Mouse (Mus musculus): ENCODE results near the gene Crispld2.
A peak's percentile ranks its signal among the peaks of the same experiment; 100 is the strongest.

Crispld2 gene

DNA sequence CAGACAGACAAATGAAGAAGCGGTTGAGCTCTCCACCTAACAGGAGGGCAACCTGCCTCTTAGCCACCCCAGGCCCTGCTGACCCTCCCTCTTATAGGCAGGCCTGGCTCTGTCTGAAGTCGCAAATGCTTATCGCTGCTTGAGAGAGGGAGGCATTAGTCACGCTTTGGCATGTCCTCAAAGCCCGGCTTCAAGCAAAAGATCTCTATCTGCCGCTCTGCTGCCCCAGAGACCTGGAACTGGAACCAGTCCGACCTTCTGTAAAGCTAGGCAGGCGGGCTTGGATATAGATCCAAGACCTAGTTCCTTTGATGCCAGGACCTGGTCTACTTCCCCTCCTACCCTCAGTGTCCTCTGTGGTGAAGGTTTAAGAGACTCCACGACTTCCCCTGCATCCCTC is 80.0 kb downstream of the Crispld2 start:
- DNase-seq = peak; percentile 83 to 84

DNA sequence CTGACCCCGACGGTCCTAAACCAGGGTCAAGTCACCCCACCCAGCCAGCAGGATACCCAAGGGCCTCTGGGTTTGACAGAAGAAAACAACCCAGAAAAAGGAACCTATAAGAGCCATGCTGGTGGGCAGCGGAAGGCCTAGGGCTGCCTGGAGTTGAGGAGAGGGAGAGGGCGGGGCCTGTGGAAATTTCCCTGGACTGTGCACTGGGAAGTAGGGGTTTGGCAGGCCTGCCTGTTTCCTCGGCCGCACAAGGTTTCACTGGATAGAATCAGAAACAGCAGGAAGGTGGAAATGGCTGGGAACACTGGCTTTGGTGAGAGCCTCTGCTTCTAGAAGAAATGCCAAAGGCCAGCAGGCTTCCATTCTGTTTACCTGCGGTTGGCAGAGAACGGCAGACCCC is 80.6 kb downstream of the Crispld2 start:
- peak in 1 of 2 experiments; percentile 38 for DNase-seq

DNA sequence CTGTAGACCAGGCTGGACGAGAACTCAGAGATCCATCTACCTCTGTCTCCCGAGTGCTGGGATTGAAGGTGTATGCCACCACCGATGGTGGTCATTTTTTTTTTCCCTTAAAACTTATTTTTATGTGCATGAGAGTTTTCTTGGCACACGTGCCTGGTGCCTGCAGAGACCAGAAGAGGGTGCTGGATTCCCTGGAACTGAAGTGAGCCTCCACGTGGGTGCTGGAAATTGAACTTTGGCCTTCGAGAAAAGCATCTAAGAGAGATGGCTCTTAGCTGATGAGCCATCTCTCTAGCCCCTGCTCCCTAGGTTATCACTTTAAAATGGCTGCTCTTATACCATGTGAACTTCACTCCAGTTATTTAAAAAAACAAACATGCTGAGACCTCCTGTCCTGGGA is 82.3 kb downstream of the Crispld2 start:
- DNase-seq = no peak

GRCm38 (mm10) chr8:120075347-120075746 is 83.1 kb downstream of the Crispld2 start:
- no peak for DNase-seq

DNA sequence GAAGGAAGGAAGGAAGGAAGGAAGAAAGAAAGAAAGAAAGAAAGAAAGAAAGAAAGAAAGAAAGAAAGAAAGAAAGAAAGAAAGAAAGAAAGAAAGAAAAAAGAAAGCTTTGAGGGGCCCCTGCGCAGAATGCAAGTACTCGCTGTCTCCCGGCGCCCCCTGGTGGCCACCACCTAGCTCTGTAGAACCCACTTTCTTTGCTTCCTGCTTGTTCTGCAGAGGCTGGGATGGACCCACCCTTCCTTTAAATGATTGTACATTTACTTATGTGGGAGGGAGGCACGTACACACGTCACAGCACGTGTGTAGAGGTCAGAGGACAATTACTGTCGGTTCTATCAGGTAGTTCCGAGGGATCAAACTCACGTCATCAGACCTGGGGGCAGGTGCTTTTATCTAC is 85.8 kb downstream of the Crispld2 start:
- DNase-seq = peak; percentile 91 to 93

GRCm38 (mm10) chr8:120079361-120079760 is 87.1 kb downstream of the Crispld2 start:
- no peak for DNase-seq

- peak; percentile 48 to 60 for DNase-seq
Observed at GRCm38 (mm10) chr8:120083261-120083660, 91.0 kb downstream of the Crispld2 start.

DNA sequence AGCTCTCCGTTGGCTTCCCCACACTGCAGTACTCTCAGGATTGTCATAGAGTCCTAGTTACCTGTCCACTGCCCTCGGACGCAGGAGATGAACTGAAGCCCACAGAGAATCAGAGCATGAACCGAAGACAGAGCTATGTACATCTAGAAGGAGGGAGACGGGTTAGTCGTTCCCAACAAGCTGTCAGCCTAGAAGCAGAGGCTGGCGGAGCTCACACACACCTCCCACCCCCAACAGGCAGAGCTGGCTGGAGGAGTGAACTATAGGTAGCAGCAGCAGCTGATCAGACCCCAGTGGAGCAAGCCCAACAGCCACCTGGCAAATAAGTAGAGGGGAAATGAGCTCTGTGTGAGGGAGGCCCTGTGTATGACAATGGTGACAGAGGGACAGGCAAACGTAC is 92.5 kb downstream of the Crispld2 start:
- DNase-seq = no peak

DNA sequence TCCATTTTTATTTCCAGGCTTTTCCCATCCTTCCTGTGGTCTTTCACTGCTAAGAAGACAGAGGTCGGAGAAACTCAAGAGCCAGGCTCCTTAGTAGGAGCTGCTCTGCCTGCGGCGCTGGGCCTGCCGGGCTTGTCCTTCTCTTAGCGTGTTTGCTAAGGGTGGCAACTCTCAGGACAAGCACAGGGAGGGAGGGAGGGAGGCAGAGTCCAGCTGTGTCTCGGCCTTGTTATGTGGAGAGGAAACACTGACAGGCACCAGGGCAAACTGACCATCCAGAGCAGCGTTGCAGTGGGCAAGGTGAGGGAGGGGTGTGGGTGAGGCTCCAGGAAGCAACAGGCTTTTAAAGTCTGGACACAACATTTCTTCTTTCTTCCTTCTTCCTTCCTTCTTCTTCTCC is 97.3 kb downstream of the Crispld2 start:
- DNase-seq = no peak

GRCm38 (mm10) chr8:120091032-120091431 is 98.8 kb downstream of the Crispld2 start:
- DNase-seq = peak; percentile 57 to 75

DNA sequence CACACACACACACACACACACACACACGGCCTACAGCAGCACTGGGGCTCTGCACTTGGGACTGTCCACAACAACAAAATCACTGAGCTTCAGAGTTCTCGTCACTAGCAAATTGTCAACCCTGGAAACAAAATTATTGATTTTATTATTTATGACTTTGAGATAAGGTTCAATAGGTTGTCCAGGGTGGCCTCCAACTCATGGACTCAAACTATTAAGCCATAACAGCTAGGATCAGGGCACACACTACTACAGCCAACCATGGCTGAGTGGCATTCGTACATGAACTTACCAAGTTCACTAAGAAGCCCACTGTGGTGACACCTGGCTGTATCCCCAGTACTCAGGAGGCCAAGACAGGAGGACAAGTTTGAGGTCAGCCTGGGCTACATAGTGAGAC is 100.9 kb downstream of the Crispld2 start:
- DNase-seq = no peak

- no peak for DNase-seq
Observed at GRCm38 (mm10) chr8:120094801-120095200, 102.6 kb downstream of the Crispld2 start.

GRCm38 (mm10) chr8:120096486-120096885 is 104.2 kb downstream of the Crispld2 start:
- no peak for DNase-seq

DNA sequence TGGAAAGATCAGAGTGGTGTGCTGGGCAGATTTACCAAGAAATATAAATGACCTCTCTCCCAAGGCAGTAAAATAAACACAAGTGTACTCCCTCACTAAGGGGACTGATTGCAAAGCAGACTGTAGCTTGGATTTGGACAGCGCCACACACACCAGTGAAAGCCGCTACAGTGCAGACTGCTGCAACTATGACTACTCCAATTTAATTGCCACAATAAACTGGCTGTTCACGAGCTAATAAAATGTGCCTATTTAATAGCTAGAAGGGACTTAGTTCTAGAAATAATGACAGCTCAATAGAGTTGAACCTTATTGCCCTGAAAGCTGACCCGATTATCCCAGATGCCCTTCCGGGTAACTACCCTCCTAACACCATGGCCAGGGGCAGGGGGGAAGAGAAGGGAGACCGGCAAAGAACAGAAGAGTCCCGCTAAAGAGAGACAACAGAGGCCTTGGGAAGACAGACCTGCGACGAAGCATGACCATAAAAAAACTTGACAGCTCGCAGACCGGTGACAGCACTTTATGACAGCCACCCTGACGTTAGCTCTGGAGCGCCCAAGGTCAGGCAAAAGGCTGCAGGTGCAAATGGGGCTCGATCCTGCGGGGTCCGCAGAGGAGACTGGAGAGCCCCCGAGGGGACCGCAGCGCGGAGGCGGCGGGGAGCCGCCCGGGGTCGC is 108.3 kb downstream of the Crispld2 start:
- DNase-seq = no peak

GRCm38 (mm10) chr8:120101068-120101972 is 109.1 kb downstream of the Crispld2 start, which contains the start of gene Zdhhc7:
Zdhhc7 (minus strand) TSS chr8:120101482.
- DNase-seq = peak; percentile 84 to 85

Measured in cerebellum, postnatal 14 days (tissue).